Mouse (Mus musculus): ENCODE measurements at regions not wholly inside any gene's neighbourhood (a gene's known extent, or its start where the extent isn't known, plus 50 kb on each side); places are given as distances from the start of the nearest gene placed in this dataset.

DNA sequence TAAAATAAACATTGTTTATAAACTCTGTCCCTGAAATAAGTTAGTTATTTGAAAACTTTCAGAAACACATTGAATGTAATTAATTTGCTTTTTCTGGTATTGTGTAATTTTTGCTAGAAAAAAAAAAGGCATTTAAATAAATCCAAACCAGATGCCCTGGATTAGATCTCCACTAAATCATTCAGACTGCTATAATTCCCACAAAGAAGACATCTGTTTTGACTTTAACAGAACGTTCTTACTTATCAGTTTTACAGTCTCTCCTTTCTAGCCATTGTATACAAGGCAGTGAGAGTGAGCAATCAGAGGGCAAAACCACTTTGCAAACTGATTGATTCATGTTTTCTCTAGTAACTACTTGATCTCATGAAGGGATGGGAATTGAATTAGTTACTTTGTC is 478.8 kb downstream of the Slitrk6 start:
- DNase-seq (ENCODE audit: low read depth, low spot score) = no peak

- DNase-seq (ENCODE audit: low read depth, low spot score) = no peak
Measured at GRCm38 (mm10) chr14:110271270-110271669, 483.7 kb downstream of the Slitrk6 start.

DNA sequence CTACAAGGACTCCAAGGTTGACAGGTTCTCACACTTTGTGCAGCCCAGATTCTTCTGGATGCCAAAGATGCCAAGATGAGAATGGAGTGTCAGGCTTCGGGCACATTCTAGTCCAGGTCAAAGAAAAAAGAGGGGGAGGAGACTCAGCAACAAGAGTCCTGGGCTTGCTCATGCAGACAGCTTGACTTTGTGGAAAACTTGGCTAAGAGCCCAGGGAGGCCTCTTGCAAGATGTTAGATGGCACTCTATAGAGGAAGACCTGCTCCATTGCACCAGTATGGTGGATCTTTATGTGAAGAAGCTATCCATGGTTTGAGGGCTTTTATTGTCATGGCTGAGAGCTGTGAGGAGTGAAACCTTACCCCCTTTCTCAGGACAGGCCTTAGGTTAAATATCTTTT is 510.5 kb downstream of the Slitrk6 start:
- no peak for DNase-seq (ENCODE audit: low read depth, low spot score)

GRCm38 (mm10) chr14:110243549-110243948 is 511.4 kb downstream of the Slitrk6 start:
- no peak for DNase-seq (ENCODE audit: low read depth, low spot score)

- DNase-seq (ENCODE audit: low read depth, low spot score) = no peak
Measured at GRCm38 (mm10) chr14:110238800-110239199, 516.1 kb downstream of the Slitrk6 start.

- DNase-seq (ENCODE audit: low read depth, low spot score) = no peak
Measured at GRCm38 (mm10) chr14:110224678-110225446, 530.1 kb downstream of the Slitrk6 start.

DNA sequence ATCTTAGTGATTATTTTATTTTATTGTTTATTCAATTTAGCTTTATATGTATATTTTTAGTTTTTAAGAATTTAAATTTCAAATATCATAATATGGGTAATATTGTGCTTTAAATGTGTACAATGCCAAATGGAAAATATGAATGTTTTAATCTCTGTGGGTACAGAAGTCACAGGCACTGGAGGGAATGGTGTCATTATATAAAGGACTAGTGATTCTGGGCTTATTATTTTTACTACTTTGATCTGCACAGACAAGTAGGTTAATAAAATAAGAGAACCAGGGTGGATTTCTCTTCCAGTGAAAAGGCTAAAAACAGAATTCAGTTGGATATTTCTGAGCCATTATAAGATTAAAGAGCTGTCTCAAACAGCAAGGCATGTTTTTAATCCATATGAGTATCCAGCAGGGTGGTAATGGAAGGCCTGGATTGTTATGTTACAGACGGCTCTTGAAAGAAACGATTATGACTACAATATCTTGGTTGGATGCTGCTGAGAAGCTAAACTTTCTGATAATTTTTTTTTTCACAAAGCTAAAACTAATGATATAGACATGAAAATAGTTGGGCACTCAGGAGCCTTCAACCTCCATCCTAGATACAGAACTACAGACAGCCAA is 563.9 kb downstream of the Slitrk6 start:
- DNase-seq (ENCODE audit: low read depth, low spot score) = no peak

- no peak for DNase-seq (ENCODE audit: low read depth, low spot score)
Measured at GRCm38 (mm10) chr14:110190471-110190870, 564.5 kb downstream of the Slitrk6 start.

- no peak for DNase-seq (ENCODE audit: low read depth, low spot score)
Measured at GRCm38 (mm10) chr14:110179166-110179565, 575.8 kb downstream of the Slitrk6 start.

- no peak for DNase-seq (ENCODE audit: low read depth, low spot score)
Measured at GRCm38 (mm10) chr14:110171162-110172117, 583.5 kb downstream of the Slitrk6 start.

DNA sequence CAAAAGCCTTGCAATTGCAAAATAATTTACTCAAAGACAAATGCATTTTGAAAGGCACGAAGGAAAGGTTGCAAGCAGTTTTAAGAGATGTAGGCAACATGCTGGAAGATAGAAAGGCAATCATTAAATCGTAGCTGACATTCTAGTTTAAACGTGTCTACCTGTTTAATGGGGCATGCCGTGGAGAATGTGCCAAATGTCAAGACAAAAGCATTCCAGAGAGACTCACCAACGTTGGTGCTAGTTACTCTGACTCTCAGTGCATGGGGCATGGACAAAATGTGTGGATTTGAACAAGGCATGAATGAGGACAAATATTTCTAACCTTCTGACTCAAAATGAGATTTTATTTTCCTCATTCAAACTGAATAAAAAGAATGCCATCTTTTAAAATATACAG is 586.3 kb downstream of the Slitrk6 start:
- DNase-seq (ENCODE audit: low read depth, low spot score) = no peak

DNA sequence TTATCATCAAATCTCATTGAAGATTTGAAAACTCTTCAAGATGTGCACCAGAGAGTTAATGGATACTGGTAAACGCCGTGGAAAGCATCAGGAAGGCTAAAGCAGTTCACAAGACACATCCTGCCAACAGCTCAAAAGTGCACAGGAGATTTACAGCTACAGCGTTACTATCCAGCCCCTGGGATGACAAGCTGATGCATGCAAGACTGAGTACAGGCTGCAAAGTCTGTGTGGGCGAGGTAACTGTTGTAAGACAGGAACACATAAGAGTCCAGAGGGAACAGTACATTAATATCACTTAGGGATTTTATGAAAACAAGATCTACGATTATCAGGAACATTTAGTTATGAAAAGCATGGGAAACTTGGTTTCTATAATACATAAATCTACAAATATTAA is 626.7 kb downstream of the Slitrk6 start:
- DNase-seq (ENCODE audit: low read depth, low spot score) = no peak

GRCm38 (mm10) chr14:110125936-110126710 is 628.8 kb downstream of the Slitrk6 start:
- DNase-seq (ENCODE audit: low read depth, low spot score) = no peak

GRCm38 (mm10) chr14:110122710-110123109 is 632.2 kb downstream of the Slitrk6 start:
- DNase-seq (ENCODE audit: low read depth, low spot score) = no peak

GRCm38 (mm10) chr14:110115578-110115977 is 639.4 kb downstream of the Slitrk6 start:
- no peak for DNase-seq (ENCODE audit: low read depth, low spot score)

GRCm38 (mm10) chr14:110100852-110101251 is 654.1 kb downstream of the Slitrk6 start:
- DNase-seq (ENCODE audit: low read depth, low spot score) = no peak

DNA sequence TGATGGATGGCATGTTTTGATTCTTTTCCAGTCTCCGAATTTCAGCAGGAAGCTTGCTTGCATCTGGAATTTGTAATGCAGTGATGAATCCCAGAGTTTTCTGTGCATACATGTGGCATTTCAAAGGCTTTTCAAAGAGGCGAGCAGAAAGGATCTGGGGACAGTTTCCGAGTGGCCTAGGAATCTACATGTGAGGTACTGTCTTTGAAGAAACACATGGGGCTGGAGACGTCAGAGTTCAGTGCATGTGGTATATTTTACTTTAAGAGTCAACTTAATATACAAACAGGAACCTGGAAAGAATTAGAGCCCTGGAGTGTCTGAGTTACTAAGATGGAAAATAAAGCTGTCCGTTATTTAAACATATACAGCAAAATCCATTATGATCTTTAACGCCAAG is 676.6 kb downstream of the Slitrk6 start:
- no peak for DNase-seq (ENCODE audit: low read depth, low spot score)

- DNase-seq (ENCODE audit: low read depth, low spot score) = no peak
Measured at GRCm38 (mm10) chr14:110047748-110048147, 707.2 kb downstream of the Slitrk6 start.

DNA sequence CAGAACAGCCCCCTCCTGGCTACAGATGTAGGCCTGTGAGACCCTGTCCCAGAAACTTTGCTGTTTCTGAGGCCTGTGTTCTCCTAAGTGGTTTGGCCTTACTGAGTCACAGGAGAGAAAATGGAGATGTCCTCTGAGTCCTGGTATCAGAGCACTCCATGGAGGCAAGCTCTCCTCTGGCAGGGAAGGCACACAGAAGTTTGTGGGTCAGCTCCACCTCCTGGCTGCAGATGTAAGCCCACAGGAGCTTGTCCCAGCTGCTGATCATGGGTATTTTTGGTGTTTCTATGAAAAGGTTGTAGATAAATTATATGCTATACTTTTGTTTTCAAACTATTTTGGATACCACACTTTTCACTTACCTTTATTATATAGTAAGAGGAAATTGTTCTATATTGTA is 711.7 kb downstream of the Slitrk6 start:
- no peak for DNase-seq (ENCODE audit: low read depth, low spot score)

- no peak for DNase-seq (ENCODE audit: low read depth, low spot score)
Measured at GRCm38 (mm10) chr14:110021812-110022211, 733.1 kb downstream of the Slitrk6 start.

GRCm38 (mm10) chr14:110015126-110015525 is 739.8 kb downstream of the Slitrk6 start:
- DNase-seq (ENCODE audit: low read depth, low spot score) = no peak

All from retina, adult 2 months (tissue).